Comparison of ENCODE assay signal across 8 mouse cellular contexts in the genomic region with DNA sequence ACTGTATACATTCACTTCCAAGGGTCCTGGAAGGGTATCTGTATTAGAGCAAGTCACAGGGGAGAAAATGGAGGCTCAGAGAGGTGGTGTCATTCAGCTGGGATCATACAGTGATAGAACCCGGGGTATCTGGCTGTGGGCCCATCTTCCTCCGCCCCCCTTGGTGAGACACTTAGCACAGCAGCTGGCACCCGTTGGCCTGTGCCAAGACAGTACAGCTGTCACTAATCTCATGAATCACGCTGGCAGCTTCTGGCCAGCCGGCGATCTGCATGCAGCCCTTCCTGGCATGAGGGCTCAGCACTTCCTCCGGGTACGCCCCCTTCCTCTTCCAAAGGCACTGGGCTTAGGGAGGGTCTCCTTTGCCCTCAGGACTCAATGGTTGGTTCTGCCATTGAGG. TPM values are rescaled to one million over a fixed set of nuclear protein-coding genes. Genes with fewer than 3 reads are reported as not detected.
DNase-seq lines count a peak whose midpoint lies in the region; ATAC-seq and TF ChIP-seq lines count a peak whose summit lies in the region.
"Had no signal": no experiment of that assay in that cellular context is flagged by ENCODE, and none has a peak within 500 bp of the region (broad histone marks: within the 10 kb centered on the region; RNA-seq: fewer than 3 reads in every experiment).

No protein-coding gene starts in this region.

- H3K4me1 ChIP-seq in MEL (ENCODE audit: control insufficient read depth in 1 of 2, insufficient read depth in 2 of 2, low read length in 2 of 2): peaks cover 0 to 5% of the 10 kb centered on the region in 2 experiments; a peak in 2 of 4 replicates
- no peaks in the 10 kb centered on the region for H3K4me1 ChIP-seq in hindbrain, postnatal 0 days (ENCODE audit: insufficient read depth, low read length)
- peaks cover 2% of the 10 kb centered on the region; the same call in 1 of the 2 replicates for H3K4me1 ChIP-seq in midbrain, embryonic 15.5 days
- peaks cover 31% of the 10 kb centered on the region for H3K4me1 ChIP-seq in liver, embryonic 12.5 days

- no peaks in the 10 kb centered on the region for H3K79me2 ChIP-seq in MEL (ENCODE audit: control insufficient read depth, insufficient read depth, low read length, poor library complexity)

- ATAC-seq in hindbrain, postnatal 0 days: peak; percentile 72
- ATAC-seq in midbrain, embryonic 15.5 days (replicated peaks): peak; percentile 64; the same call in 1 of the 2 replicates
- no peak for ATAC-seq in liver, embryonic 12.5 days

- no peak for DNase-seq in MEL (ENCODE audit: low read depth, low spot score)
- DNase-seq in adrenal gland, postnatal 14 days: peak; percentile 79
- DNase-seq in frontal cortex, postnatal 14 days (ENCODE audit: low spot score in 2 of 2): peak; percentile 48 to 63
- DNase-seq in hindbrain, postnatal 0 days (ENCODE audit: low spot score): peak; percentile 74
- peak; percentile 53 to 82 for DNase-seq in left cerebral cortex, postnatal 10 days (ENCODE audit: extremely low spot score in 1 of 2, low spot score in 2 of 2)

- H3K4me3 ChIP-seq in MEL (ENCODE audit: control insufficient read depth in 1 of 2, insufficient read depth in 1 of 2, low read depth in 2 of 2, low read length in 2 of 2): no peak overlapping the region
- H3K4me3 ChIP-seq in hindbrain, postnatal 0 days (ENCODE audit: low read length): no peak overlapping the region
- H3K4me3 ChIP-seq in midbrain, embryonic 15.5 days: no peak overlapping the region
- H3K4me3 ChIP-seq in liver, embryonic 12.5 days: no peak overlapping the region

- no peak overlapping the region for H3K4me2 ChIP-seq in hindbrain, postnatal 0 days (ENCODE audit: low read depth, low read length)
- H3K4me2 ChIP-seq in midbrain, embryonic 15.5 days: no peak overlapping the region
- H3K4me2 ChIP-seq in liver, embryonic 12.5 days: no peak overlapping the region; the same call in 1 of the 2 replicates

- no peak overlapping the region for H3K27ac ChIP-seq in MEL (ENCODE audit: control insufficient read depth, low read depth, low read length)
- no peak overlapping the region for H3K27ac ChIP-seq in hindbrain, postnatal 0 days
- H3K27ac ChIP-seq in midbrain, embryonic 15.5 days: no peak overlapping the region
- no peak overlapping the region for H3K27ac ChIP-seq in liver, embryonic 12.5 days

- TF ChIP-seq RAD21 in MEL (IDR thresholded peaks at IDR 0.05; ENCODE audit: low read depth, low read length): no peak

- TF ChIP-seq EP300 in MEL (IDR thresholded peaks at IDR 0.05; ENCODE audit: low read depth in 1 of 2, low read length in 2 of 2): no peak

- TF ChIP-seq CTCF in MEL (IDR thresholded peaks at IDR 0.05 in 2 of 3, conservative IDR thresholded peaks at IDR 0.05 in 1 of 3; ENCODE audit: control insufficient read depth in 1 of 3, insufficient read depth in 1 of 3, low read depth in 2 of 3, low read length in 3 of 3, poor library complexity in 1 of 3, severe bottlenecking in 1 of 3): no peak
- TF ChIP-seq CTCF in hindbrain, postnatal 0 days (IDR thresholded peaks at IDR 0.05; ENCODE audit: low read depth): no peak

- intact Hi-C loops in left cerebral cortex, postnatal 10 days (cut with DNase I): no loop called here

- no peaks in the 10 kb centered on the region for H3K36me3 ChIP-seq in MEL (ENCODE audit: control insufficient read depth in 1 of 2, insufficient read depth in 2 of 2, low read length in 2 of 2)
- H3K36me3 ChIP-seq in hindbrain, postnatal 0 days (ENCODE audit: insufficient read depth, low read length): no peaks in the 10 kb centered on the region
- H3K36me3 ChIP-seq in midbrain, embryonic 15.5 days (replicated peaks): no peaks in the 10 kb centered on the region
- H3K36me3 ChIP-seq in liver, embryonic 12.5 days: peaks cover 53% of the 10 kb centered on the region

- WGBS in hindbrain, postnatal 0 days: 30% methylated on average over 8 of the region's 8 CpGs
- WGBS in midbrain, embryonic 15.5 days: 60% methylated on average over 8 of the region's 8 CpGs
- WGBS in liver, embryonic 12.5 days (ENCODE audit: insufficient replicate concordance): 45% methylated on average over 8 of the region's 8 CpGs

- no peak overlapping the region for H3K9ac ChIP-seq in MEL (ENCODE audit: control insufficient read depth, low read depth, low read length, poor library complexity, severe bottlenecking)
- no peak overlapping the region for H3K9ac ChIP-seq in hindbrain, postnatal 0 days (replicated peaks; ENCODE audit: low read length)
- no peak overlapping the region for H3K9ac ChIP-seq in midbrain, embryonic 15.5 days
- no peak overlapping the region for H3K9ac ChIP-seq in liver, embryonic 12.5 days

- no peaks in the 10 kb centered on the region for H3K27me3 ChIP-seq in MEL (ENCODE audit: control insufficient read depth in 1 of 2, insufficient read depth in 2 of 2, low read length in 2 of 2)
- H3K27me3 ChIP-seq in hindbrain, postnatal 0 days (ENCODE audit: insufficient read depth, low read length): no peaks in the 10 kb centered on the region
- H3K27me3 ChIP-seq in midbrain, embryonic 15.5 days (replicated peaks): 0 out of 2 replicates have a peak, but pooled peaks cover 3% of the 10 kb centered on the region
- peaks cover 2% of the 10 kb centered on the region; the same call in 1 of the 2 replicates for H3K27me3 ChIP-seq in liver, embryonic 12.5 days (replicated peaks)

- TF ChIP-seq POLR2A in MEL (IDR thresholded peaks at IDR 0.05; ENCODE audit: control insufficient read depth in 1 of 2, insufficient read depth in 1 of 2, low read depth in 1 of 2, low read length in 2 of 2, poor library complexity in 1 of 2): no peak

- no peaks in the 10 kb centered on the region for H3K9me3 ChIP-seq in MEL (replicated peaks; ENCODE audit: insufficient read depth, low read length)
- H3K9me3 ChIP-seq in hindbrain, postnatal 0 days (ENCODE audit: low read length): no peaks in the 10 kb centered on the region
- H3K9me3 ChIP-seq in midbrain, embryonic 15.5 days: no peaks in the 10 kb centered on the region
- no peaks in the 10 kb centered on the region for H3K9me3 ChIP-seq in liver, embryonic 12.5 days (replicated peaks)

TF ChIP-seq in MEL, 35 proteins besides CTCF, POLR2A, EP300 and RAD21:
- TF ChIP-seq JUND (IDR thresholded peaks at IDR 0.05; ENCODE audit: low read depth, low read length) (no peak), MXI1 (IDR thresholded peaks at IDR 0.05; ENCODE audit: low read depth, low read length) (0 out of 2 replicates have a peak, but pooled peaks have one; percentile 14), ETS1 (IDR thresholded peaks at IDR 0.05; ENCODE audit: low read depth, low read length) (peak; percentile 77)

RNA-seq across cellular contexts. Expression of gene Kank2, which starts 5.9 kb away (rescaled TPM):
- 5.9 and 7.6 TPM in 2 replicates for total RNA-seq in MEL (2012; rRNA removed)
- polyA plus RNA-seq in MEL (2012; ENCODE audit: insufficient read depth in 1 of 2, insufficient read length in 2 of 2, low read depth in 1 of 2, low replicate concordance in 2 of 2, missing spikeins in 1 of 2): 10 to 100 TPM in 1 of 2 experiments, not detected in 1; 16.3 TPM
- total RNA-seq in adrenal gland, postnatal 14 days (2021): 31.5 and 31.8 TPM in 2 replicates
- total RNA-seq in hindbrain, postnatal 0 days (2014; rRNA removed): 15.6 and 19.1 TPM in 2 replicates
- 3.1 and 3.4 TPM in 2 replicates for polyA plus RNA-seq in hindbrain, postnatal 0 days (2015; fragmentation: Nextera tagmentation; extraction: Ambion mirVana)
- total RNA-seq in left cerebral cortex, postnatal 10 days (2021): 1 to 10 TPM; 6.7 to 7.7 TPM
- polyA plus RNA-seq in midbrain, embryonic 15.5 days (2015; fragmentation: Nextera tagmentation; extraction: Ambion mirVana): 5.8 TPM in 2 replicates
- 5.0 and 5.5 TPM in 2 replicates for polyA plus RNA-seq in liver, embryonic 12.5 days (2016; fragmentation: Nextera tagmentation; extraction: Ambion mirVana)

RNA-seq across cellular contexts. Expression of gene Spc24, which starts 32.5 kb away (rescaled TPM):
- 304 and 305 TPM in 2 replicates for total RNA-seq in MEL (2012; rRNA removed)
- 100 to 1,000 TPM in 1 of 2 experiments, not detected in 1; 377 TPM for polyA plus RNA-seq in MEL (2012; ENCODE audit: insufficient read depth in 1 of 2, insufficient read length in 2 of 2, low read depth in 1 of 2, low replicate concordance in 2 of 2, missing spikeins in 1 of 2)
- 9.1 and 10.4 TPM in 2 replicates for total RNA-seq in adrenal gland, postnatal 14 days (2021)
- 20.3 and 31.1 TPM in 2 replicates for total RNA-seq in hindbrain, postnatal 0 days (2014; rRNA removed)
- polyA plus RNA-seq in hindbrain, postnatal 0 days (2015; fragmentation: Nextera tagmentation; extraction: Ambion mirVana): 26.2 and 27.1 TPM in 2 replicates
- total RNA-seq in left cerebral cortex, postnatal 10 days (2021): 1 to 10 TPM; 2.9 to 3.5 TPM
- 15.7 and 17.8 TPM in 2 replicates for polyA plus RNA-seq in midbrain, embryonic 15.5 days (2015; fragmentation: Nextera tagmentation; extraction: Ambion mirVana)
- 112 and 114 TPM in 2 replicates for polyA plus RNA-seq in liver, embryonic 12.5 days (2016; fragmentation: Nextera tagmentation; extraction: Ambion mirVana)

RNA-seq across cellular contexts. Expression of gene Angptl8, which starts 42.7 kb away (rescaled TPM):
- total RNA-seq in MEL (2012; rRNA removed): not detected in 2 replicates
- under 1 TPM in 1 of 2 experiments, not detected in 1; 0.25 TPM for polyA plus RNA-seq in MEL (2012; ENCODE audit: insufficient read depth in 1 of 2, insufficient read length in 2 of 2, low read depth in 1 of 2, low replicate concordance in 2 of 2, missing spikeins in 1 of 2)
- total RNA-seq in adrenal gland, postnatal 14 days (2021): 5.1 and 10.2 TPM in 2 replicates
- not detected in 2 replicates for total RNA-seq in hindbrain, postnatal 0 days (2014; rRNA removed)
- 0.34 and 0.57 TPM in 2 replicates for polyA plus RNA-seq in hindbrain, postnatal 0 days (2015; fragmentation: Nextera tagmentation; extraction: Ambion mirVana)
- not detected for total RNA-seq in left cerebral cortex, postnatal 10 days (2021)
- 0.61 and 0.74 TPM in 2 replicates for polyA plus RNA-seq in midbrain, embryonic 15.5 days (2015; fragmentation: Nextera tagmentation; extraction: Ambion mirVana)
- 13.4 and 14.1 TPM in 2 replicates for polyA plus RNA-seq in liver, embryonic 12.5 days (2016; fragmentation: Nextera tagmentation; extraction: Ambion mirVana)
- polyA plus RNA-seq: cortical plate, adult 2 months had no signal

RNA-seq across cellular contexts. Expression of gene Dock6, which starts 59.8 kb away (rescaled TPM):
- 3.3 and 5.0 TPM in 2 replicates for total RNA-seq in MEL (2012; rRNA removed)
- 10 to 100 TPM in 1 of 2 experiments, not detected in 1; 21.3 TPM for polyA plus RNA-seq in MEL (2012; ENCODE audit: insufficient read depth in 1 of 2, insufficient read length in 2 of 2, low read depth in 1 of 2, low replicate concordance in 2 of 2, missing spikeins in 1 of 2)
- total RNA-seq in adrenal gland, postnatal 14 days (2021): 46.0 and 49.2 TPM in 2 replicates
- 15.6 and 20.6 TPM in 2 replicates for total RNA-seq in hindbrain, postnatal 0 days (2014; rRNA removed)
- 11.5 and 11.7 TPM in 2 replicates for polyA plus RNA-seq in hindbrain, postnatal 0 days (2015; fragmentation: Nextera tagmentation; extraction: Ambion mirVana)
- total RNA-seq in left cerebral cortex, postnatal 10 days (2021): 10 to 100 TPM; 23.5 to 25.2 TPM
- polyA plus RNA-seq in midbrain, embryonic 15.5 days (2015; fragmentation: Nextera tagmentation; extraction: Ambion mirVana): 19.2 and 20.4 TPM in 2 replicates
- polyA plus RNA-seq in liver, embryonic 12.5 days (2016; fragmentation: Nextera tagmentation; extraction: Ambion mirVana): 8.4 and 8.7 TPM in 2 replicates
